Mouse (Mus musculus): ENCODE measurements around the gene Efna3. TPM values are rescaled to one million over a fixed set of nuclear protein-coding genes. Genes with fewer than 3 reads are reported as not detected.

The Efna3 gene
- 1 to 10 TPM in 1 of 2 experiments, under 1 TPM in 1; 0.84 to 1.6 TPM for total RNA-seq (2021)
- long read RNA-seq, experiment 1, partial matches to known transcripts: 0 of 2 reads
- long read RNA-seq, experiment 1, other reads (novel, unspliced or antisense): 0 of 2 reads
- long read RNA-seq, experiment 2, partial matches to known transcripts: 0 of 6 reads
- long read RNA-seq, experiment 2, other reads (novel, unspliced or antisense): 1 of 6 reads

GRCm38 (mm10) chr3:89322514-89323165 lies at the start of gene Efna3:
TSS of gene Efna3 (minus strand) at chr3:89322965.
- DNase-seq (ENCODE audit: low spot score in 2 of 2): no peak

- no peak for DNase-seq (ENCODE audit: low spot score in 2 of 2)
Observed at GRCm38 (mm10) chr3:89367338-89367737, 44.6 kb upstream of the Efna3 start.

GRCm38 (mm10) chr3:89365486-89366414 lies 43.0 kb upstream of the Efna3 start:
- no peak for DNase-seq (ENCODE audit: low spot score in 2 of 2)

GRCm38 (mm10) chr3:89365153-89365485 lies 42.4 kb upstream of the Efna3 start, which contains the start of gene Dcst1:
TSS of gene Dcst1 (minus strand) at chr3:89365253.
- no peak for DNase-seq (ENCODE audit: low spot score in 2 of 2)

GRCm38 (mm10) chr3:89364631-89365030 lies 41.9 kb upstream of the Efna3 start:
- DNase-seq (ENCODE audit: low spot score in 2 of 2): no peak

GRCm38 (mm10) chr3:89361675-89362074 lies 38.9 kb upstream of the Efna3 start, which contains the start of gene Dcst2:
TSS of gene Dcst2 (plus strand) at chr3:89361975.
- DNase-seq (ENCODE audit: low spot score in 2 of 2): no peak

- no peak for DNase-seq (ENCODE audit: low spot score in 2 of 2)
Observed at GRCm38 (mm10) chr3:89360237-89360636, 37.5 kb upstream of the Efna3 start.

- no peak for DNase-seq (ENCODE audit: low spot score in 2 of 2)
Observed at GRCm38 (mm10) chr3:89359630-89360029, 36.9 kb upstream of the Efna3 start.

GRCm38 (mm10) chr3:89356029-89356428 lies 33.3 kb upstream of the Efna3 start:
- no peak for DNase-seq (ENCODE audit: low spot score in 2 of 2)

- DNase-seq (ENCODE audit: low spot score in 2 of 2): no peak
Observed at GRCm38 (mm10) chr3:89355512-89355902, 32.7 kb upstream of the Efna3 start.

GRCm38 (mm10) chr3:89354816-89355511 lies 32.2 kb upstream of the Efna3 start:
- peak; percentile 77 to 83 for DNase-seq (ENCODE audit: low spot score in 2 of 2)

- DNase-seq (ENCODE audit: low spot score in 2 of 2): no peak
Observed at GRCm38 (mm10) chr3:89351271-89351670, 28.5 kb upstream of the Efna3 start.

- peak; percentile 77 to 79 for DNase-seq (ENCODE audit: low spot score in 2 of 2)
Observed at GRCm38 (mm10) chr3:89349869-89350501, 27.2 kb upstream of the Efna3 start, which contains the start of gene Adam15. TSS of gene Adam15 (minus strand) at chr3:89349996.

GRCm38 (mm10) chr3:89348911-89349868 lies 26.4 kb upstream of the Efna3 start:
- DNase-seq (ENCODE audit: low spot score in 2 of 2): peak in 1 of 2 experiments; percentile 33

GRCm38 (mm10) chr3:89347916-89348315 lies 25.2 kb upstream of the Efna3 start:
- no peak for DNase-seq (ENCODE audit: low spot score in 2 of 2)

GRCm38 (mm10) chr3:89346815-89347540 lies 24.2 kb upstream of the Efna3 start:
- DNase-seq (ENCODE audit: low spot score in 2 of 2): no peak

- DNase-seq (ENCODE audit: low spot score in 2 of 2): no peak
Observed at GRCm38 (mm10) chr3:89343279-89343678, 20.5 kb upstream of the Efna3 start.

GRCm38 (mm10) chr3:89341794-89342193 lies 19.0 kb upstream of the Efna3 start:
- no peak for DNase-seq (ENCODE audit: low spot score in 2 of 2)

GRCm38 (mm10) chr3:89340465-89340864 lies 17.7 kb upstream of the Efna3 start:
- DNase-seq (ENCODE audit: low spot score in 2 of 2): peak in 1 of 2 experiments; percentile 65
